Mouse (Mus musculus) heart, postnatal 14 days (tissue): Measurements from ENCODE around the gene 2010111I01Rik. TPM values are rescaled to one million over a fixed set of nuclear protein-coding genes. Genes with fewer than 3 reads are reported as not detected.

ENCODE experiments used
- DNase-seq, 2 experiments: peaks; one replicate each; pipeline ENCODE4 v3.0.0; 2021 to 2022
- intact Hi-C: fragments of 180-260 bp; cut with DNase I; formaldehyde crosslinking; loops from one replicate; pipeline ENCODE4 v1.15.1; 2025
- total RNA-seq, 2 experiments: library from RNA; stranded (reverse); gene quantifications; 2 replicates each; pipeline ENCODE4 v1.2.3; 2021

2010111I01Rik gene
- total RNA-seq, 2 experiments from 2014 or later = 109 to 114 TPM

DNA sequence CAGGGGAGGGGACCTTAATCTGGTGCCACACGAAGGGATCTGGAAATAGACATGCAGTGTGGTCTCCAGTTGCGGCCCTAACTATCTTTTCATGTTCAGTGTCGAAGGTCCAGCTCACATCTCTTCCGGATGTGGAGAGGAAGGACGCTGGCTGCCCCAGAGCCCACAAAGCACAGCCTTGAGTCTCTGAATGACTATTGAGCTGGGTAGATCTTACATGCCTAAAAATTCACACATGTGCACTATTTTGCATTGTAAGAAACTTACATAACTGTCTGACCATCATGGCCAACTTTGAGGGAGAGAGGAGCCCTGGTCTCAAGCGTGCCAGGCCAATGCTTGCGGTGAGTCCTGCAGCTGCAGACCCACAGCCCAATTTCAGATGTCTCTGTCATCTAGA is 284.5 kb downstream of the 2010111I01Rik start:
- DNase-seq = no peak
- intact Hi-C loops = loop anchor here (5.0 kb wide), 1 partner anchor 277 kb away; no protein-coding TSS in a partner anchor

- DNase-seq = no peak
- intact Hi-C loops = loop anchor here (5.0 kb wide), 2 partner anchors 37 to 278 kb away; no protein-coding TSS in a partner anchor
Observed at GRCm38 (mm10) chr13:63249741-63250431, 285.2 kb downstream of the 2010111I01Rik start.

- intact Hi-C loops = loop anchor here (5.0 kb wide), 1 partner anchor 37 kb away; no protein-coding TSS in a partner anchor
- DNase-seq = no peak
Observed at GRCm38 (mm10) chr13:63250441-63250980, 285.8 kb downstream of the 2010111I01Rik start.

DNA sequence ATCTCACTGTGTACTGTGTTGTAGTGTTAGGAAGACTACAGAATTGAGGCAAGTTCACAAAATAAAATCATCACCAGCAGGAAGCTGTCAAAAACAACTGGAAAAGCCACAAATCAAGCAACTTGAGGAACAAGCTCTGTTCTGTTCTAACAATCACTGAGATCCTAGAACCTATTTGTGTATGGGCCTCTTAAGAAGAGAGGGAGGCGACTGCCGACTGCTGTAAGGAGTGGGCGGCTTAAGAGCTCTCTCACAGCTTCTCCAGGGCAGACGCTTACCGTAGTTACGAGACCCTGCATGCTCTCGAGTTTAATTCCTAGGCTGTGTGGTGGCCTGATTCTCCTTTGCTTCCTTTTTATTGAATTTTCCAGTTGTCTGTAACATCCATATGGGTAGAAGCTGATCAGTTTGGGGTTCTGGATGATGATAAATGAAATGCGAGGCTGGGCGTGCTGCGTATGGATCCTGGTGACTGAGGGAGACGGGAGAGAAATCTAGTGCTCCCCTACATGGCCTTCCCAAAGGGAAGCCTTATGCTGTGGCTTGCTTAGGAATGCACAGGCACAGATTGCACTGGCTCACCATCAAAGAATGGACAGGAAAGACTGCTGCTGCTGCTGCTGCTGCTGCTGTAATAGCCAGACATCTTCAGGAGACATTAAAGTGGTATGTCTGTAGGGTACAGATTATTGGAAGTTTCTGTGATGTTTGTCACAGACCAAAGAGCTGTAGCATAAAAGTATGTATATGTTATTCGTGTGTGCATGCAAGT is 286.6 kb downstream of the 2010111I01Rik start:
- DNase-seq = no peak
- intact Hi-C loops = loop anchor here (5.0 kb wide), 1 partner anchor 36 kb away; no protein-coding TSS in a partner anchor

DNA sequence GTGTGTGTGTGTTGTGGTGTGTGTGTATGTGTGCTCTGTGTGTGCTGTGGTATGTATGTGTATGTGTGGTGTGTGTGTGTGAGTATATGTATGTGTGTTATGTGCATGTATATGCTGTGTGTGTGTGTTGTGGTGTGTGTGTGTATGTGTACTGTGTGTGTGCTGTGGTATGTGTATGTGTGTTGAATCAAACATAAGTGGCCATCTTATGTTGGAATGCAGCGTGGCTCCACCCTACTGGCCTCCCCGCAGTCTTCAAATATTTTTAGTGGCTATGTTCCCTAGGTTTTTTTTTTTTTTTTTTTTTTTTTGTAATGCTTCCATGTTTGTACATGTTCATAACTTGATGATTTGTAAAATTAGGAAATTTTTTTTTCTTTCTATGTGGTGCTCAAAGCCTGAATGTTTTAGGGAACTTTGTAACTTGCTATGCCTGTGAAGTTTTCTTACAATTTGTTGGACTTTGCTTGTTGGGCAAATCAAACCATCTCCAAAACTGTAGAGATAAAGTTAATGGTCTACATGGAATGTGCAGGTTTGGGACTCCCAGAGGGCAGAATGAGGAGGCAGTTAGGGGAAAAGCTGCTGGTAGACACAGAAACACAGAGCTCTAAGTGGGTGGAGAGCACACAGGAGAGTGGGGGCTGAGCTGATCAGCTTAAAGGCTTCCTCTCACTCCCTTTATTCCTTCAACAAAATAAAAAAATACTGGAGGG is 287.8 kb downstream of the 2010111I01Rik start:
- no peak for DNase-seq
- intact Hi-C loops = loop anchor here (5.0 kb wide), 1 partner anchor 35 kb away; no protein-coding TSS in a partner anchor

DNA sequence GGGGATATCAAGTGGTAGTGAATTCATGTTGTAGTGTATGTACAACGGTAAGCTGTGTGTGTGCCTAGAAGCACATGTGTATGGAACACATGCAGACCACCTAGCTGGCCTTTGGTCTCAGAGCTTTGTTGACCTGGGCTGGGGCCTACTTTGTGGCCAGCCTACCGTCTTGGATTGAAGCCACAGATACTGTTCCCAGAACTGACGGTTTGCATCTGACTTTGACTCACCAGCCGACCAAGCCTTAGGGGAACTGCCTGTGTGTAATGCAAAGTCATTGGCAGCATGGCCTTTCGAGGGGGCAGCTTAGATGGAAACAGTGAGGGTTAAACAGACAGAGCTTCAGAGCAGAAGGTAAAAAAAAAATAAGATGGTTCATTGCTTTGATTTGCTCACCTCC is 288.5 kb downstream of the 2010111I01Rik start:
- intact Hi-C loops = loop anchor here (5.0 kb wide), 1 partner anchor 34 kb away; no protein-coding TSS in a partner anchor
- DNase-seq = no peak

DNA sequence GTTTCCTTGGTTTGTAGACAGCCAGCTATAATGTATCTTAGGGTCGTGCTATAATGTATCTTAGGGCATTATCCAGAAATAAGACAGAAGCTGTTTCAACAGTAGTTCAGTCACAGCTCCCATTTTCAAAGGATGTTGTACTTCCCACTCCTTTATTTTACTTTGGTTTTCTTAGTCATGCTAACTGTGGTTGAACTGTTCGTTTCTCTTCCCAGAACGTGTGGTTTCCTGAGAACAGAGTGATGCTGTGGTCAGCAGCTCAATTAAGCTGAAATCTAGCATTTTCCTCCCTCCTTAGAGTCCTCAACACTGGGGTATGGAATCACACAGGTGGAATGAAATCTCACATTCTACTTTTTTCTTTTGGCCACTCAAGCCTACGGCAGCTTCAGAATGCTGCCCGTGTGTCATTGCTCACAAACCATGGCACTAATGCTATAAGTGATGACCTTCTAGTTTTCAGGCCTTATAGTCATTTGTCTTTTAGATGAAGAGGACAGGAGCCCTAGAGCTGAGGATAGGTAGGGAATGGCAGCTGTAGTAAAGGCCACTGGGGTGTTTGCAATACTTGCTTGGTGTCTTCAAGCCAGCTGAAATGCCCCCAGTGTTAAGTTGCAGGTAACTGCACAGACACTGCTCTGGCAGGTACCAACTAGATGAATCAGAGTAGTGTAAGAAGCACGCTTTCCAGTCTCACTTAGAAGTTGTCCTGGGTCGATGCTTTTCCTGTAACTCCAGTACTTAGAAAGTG is 289.4 kb downstream of the 2010111I01Rik start:
- intact Hi-C loops = loop anchor here (5.0 kb wide), 1 partner anchor 33 kb away; no protein-coding TSS in a partner anchor
- no peak for DNase-seq

- peak in 1 of 2 experiments; percentile 55 for DNase-seq
- intact Hi-C loops = loop anchor here (5.0 kb wide), 1 partner anchor 208 kb away; no protein-coding TSS in a partner anchor
Observed at GRCm38 (mm10) chr13:63255519-63256011, 290.9 kb downstream of the 2010111I01Rik start.

DNA sequence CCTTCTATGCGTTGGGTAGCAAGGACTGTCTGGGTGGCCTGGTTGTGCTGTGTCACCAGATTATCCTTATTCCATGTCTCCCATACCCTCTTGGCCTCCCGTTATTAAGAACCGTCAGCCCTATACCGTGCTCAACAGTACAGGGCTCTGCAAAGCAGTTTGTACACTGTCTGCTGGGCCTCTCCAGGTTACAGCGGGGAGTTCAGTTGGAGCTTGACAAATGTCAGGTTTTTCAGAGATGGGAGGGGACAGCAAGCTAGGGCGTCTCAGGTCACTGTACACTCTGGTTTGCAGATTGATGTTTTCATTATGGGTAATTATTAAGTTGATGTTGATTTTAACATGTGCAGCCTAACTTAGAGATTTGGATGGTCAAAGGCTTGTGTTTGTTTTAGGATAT is 291.5 kb downstream of the 2010111I01Rik start:
- intact Hi-C loops = loop anchor here (5.0 kb wide), 1 partner anchor 209 kb away; no protein-coding TSS in a partner anchor

DNA sequence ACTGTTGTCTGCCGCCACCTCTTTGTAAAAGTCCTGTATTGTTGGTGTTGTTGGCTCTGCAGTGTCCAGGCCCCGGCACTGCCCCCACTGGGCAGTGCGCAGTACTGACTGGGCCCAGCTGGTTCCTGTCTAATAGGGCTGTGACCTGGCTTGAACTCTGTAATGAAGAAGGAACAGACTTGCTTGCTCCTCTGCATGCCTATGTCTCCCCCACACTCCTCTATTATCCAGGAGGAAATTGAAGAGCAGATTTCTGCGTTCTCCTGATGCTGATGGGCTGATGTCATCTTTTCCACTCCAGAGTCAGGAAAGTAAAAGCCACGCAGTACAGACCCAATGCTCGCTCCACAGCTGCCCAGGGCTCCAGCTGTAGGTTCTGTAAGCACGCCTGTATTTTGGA is 292.1 kb downstream of the 2010111I01Rik start:
- intact Hi-C loops = loop anchor here (5.0 kb wide), 1 partner anchor 210 kb away; no protein-coding TSS in a partner anchor
- DNase-seq = peak; percentile 75 to 76

More for the DNA sequence above, 291.5 kb downstream of the 2010111I01Rik start:
- DNase-seq = no peak

- no peak for DNase-seq
- intact Hi-C loops = loop anchor here (2.0 to 5.0 kb wide), 2 partner anchors 17 to 211 kb away; no protein-coding TSS in a partner anchor
Observed at GRCm38 (mm10) chr13:63258167-63258582, 293.5 kb downstream of the 2010111I01Rik start.

DNA sequence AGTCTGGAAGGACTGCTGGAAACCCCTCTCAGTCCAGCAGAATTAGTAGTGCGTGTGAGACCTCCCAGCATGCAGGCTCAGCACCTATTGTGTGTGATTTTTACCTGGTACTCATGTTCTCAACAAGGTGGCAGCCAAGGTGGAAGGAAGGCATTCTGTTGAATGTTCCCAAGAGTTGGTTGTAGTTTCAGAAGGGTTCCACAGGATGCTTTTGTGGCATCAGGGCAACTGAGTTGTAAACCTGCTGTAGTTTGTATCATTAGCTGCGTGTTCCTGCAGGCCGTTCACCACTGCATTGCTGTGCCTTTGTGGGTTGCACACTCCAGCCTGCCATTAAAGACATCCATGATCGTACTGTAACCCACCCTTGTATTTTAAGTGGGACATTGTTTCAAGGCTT is 294.0 kb downstream of the 2010111I01Rik start:
- intact Hi-C loops = loop anchor here (2.0 to 5.0 kb wide), 2 partner anchors 16 to 211 kb away; no protein-coding TSS in a partner anchor
- DNase-seq = no peak

DNA sequence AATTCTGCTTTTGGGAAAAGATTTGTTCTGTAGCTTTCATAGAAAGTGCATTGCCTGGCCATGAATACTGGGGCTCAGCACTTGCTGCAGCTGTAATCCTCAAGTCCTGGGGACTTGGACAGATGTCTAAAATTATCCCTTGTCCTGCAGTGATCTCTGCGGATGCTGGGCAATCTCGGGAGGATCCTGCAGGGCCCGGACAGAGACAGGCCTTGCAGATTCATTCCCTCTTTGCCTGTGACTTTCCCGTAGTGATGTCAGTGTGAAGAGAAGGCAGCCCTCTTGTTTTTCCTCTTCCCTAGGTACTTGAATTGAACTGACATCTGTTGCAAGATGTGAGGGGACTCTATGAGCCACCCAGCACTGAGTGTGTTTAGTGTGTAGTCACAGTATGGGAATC is 295.4 kb downstream of the 2010111I01Rik start:
- no peak for DNase-seq
- intact Hi-C loops = no loop called here

- intact Hi-C loops = no loop called here
- DNase-seq = no peak
Observed at GRCm38 (mm10) chr13:63260753-63261631, 296.3 kb downstream of the 2010111I01Rik start.

DNA sequence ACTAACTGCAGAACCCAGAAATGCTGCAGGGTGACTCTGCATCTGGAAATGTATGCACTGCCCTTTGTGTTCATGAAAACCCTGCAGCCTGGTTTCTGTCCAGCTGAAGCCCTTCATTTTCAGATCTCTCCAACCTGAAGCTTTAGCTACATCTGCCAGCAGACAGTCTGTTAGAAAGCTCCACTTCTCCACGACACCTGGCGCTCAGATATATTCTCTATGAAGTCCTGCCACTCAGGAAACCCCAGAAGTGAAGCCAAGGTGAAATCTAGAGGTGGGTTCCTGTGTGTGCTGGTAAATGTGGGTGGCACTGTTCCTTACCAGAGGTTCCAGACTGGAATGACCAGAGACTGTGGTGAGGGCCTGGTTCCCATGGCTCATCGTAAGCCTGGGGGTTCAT is 297.0 kb downstream of the 2010111I01Rik start:
- no peak for DNase-seq
- intact Hi-C loops = no loop called here

GRCm38 (mm10) chr13:63262168-63262957 is 297.7 kb downstream of the 2010111I01Rik start:
- DNase-seq = no peak
- intact Hi-C loops = no loop called here

- intact Hi-C loops = no loop called here
- no peak for DNase-seq
Observed at GRCm38 (mm10) chr13:63268371-63268770, 303.7 kb downstream of the 2010111I01Rik start.
